Mouse (Mus musculus) v-Abl transformed pro-B cells (cell line): ENCODE results near the gene Foxr1.
"Not testable (repeated sequence)": the region's sequence is repeated elsewhere in the genome, so short reads cannot be mapped to it uniquely, and the experiment has no call there.

Experiments
- in situ Hi-C, 2 experiments: fragments of 400-800 bp; cut with MboI; formaldehyde crosslinking; loops; one replicate each; pipeline ENCODE4 v1.15.1; 2025; ENCODE audit not compliant: unreplicated experiment in 2 of 2

The Foxr1 gene

DNA sequence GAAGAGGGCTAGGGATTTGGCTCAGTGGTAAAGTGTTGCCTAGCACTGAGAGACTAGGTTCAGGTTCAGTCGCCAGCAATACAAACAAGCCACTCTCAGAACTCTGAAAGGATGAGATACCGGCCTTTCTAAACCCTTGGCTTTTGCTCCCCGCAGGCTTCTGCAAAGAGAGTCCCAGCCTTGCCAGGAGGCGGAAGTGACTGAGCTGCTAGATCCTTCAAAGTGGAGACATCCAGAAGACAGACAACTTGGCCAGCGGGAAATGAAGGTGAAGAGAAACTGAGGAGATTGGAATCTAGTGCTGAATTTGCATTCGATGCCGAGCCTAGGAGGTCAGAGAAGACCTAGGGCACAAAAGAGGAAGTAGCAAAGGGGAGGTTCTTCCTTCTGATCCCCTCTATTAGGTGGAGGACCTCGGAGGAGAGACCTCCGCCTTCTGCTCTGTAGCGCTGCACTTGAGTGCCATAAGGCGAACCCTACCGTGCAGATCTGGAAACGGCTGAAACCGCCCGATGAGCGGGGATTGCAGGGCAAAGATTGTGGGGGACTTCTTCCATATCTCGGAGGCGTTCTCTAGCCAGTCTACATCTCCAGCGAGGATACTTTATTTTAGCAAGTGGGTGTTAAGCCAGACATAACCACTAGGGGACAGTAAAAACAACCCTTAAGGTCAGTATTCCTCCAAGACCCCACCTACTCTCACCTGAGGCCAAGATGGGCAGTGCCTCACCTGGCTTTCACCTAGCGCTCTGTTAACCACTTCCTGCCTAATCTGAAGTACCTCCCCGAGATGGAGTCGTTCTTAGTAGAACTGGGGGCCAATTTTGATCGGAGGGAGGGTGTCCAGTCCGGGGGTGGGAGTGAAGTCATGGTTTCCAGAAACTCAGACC, 36.6 kb upstream of the Foxr1 start:
- in situ Hi-C loops: loop anchor here in 1 of 2 experiments (5.0 kb wide), 1 partner anchor 170 kb away; no protein-coding TSS in a partner anchor

DNA sequence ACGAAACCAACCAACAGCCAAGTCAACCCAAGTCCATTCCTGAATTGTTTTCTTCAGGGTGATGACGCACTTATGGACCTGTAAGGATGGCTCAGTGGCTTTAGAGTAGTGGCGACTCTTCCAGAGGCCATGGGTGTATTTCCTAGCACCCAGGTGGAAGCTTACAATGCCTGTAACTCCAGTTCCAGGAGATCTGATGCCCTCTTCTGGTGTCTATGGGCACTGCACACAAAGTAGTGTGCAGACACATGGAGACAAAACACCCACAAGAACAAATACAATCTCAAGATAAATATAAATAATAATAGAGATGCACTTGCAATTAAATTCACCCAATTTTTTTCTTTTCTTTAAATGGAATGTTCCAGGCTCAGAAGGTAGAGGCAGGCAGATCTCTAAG, 35.0 kb upstream of the Foxr1 start:
- in situ Hi-C loops: loop anchor here in 1 of 2 experiments (5.0 kb wide), 1 partner anchor 171 kb away; no protein-coding TSS in a partner anchor

DNA sequence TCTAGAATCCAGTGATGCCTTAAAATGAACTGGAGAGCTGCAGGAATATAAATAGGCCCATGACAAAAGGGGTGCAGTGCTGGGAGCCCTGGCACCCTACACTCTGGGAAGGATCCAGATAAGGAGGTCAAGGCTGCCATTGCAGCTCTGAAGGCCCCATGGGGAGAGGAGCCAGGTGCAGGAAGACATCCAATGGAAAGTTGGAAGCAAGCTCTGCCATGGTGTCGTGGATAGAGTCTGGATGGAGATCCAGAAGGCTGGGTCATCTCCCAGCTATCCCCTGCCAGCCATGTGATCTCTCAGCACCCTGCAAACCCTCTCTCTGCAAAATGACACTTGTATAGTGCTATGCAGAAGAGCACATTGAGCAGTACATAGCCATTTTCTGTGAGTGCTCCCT, 33.4 kb upstream of the Foxr1 start:
- in situ Hi-C loops: loop anchor here (25.0 kb wide), 2 partner anchors 488 to 938 kb away; partner anchors contain the start of gene Ube4a (in 1 of the 2)

DNA sequence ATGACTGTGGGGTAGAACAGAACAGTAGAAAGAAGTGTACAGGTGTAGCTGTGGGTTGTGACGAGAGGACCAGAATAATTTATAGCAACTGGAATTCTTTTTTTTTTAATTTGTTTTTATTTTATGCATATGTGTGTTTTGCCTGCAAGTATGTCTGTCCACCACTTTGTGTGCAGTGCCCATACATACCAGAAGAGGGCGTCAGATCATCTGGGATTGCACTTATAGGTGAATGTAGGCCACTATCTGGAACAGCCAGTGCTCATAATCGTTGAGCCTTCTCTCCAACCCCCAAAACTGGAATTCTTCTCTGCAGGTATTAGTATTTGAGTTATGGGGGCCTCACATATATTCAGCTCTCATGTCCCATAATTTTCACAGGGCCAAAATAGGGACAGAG, 32.2 kb upstream of the Foxr1 start:
- in situ Hi-C loops: loop anchor here (25.0 kb wide), 2 partner anchors 489 to 939 kb away; partner anchors contain the start of gene Ube4a (in 1 of the 2)

DNA sequence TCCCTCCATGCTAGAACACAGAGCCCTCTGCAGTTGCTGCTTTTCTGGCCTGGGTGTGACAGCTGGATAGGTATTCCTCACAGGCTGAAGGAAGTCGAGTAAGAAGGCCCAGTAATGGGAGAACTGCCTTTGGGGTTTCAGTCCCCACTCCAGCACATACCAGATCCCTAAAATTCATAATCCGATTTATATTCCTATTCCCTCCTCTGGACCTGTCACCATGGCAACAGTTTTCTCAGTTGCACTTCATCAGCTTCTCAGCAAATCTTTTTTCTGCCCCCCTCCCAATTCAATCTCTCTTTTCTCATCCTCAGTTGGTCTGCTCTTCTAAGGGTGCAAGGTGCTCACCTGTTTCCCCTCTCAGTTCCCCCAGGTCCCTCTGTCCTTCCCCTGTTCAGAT, 27.9 kb upstream of the Foxr1 start:
- in situ Hi-C loops: loop anchor here (25.0 kb wide), 2 partner anchors 494 to 944 kb away; partner anchors contain the start of gene Ube4a (in 1 of the 2)

DNA sequence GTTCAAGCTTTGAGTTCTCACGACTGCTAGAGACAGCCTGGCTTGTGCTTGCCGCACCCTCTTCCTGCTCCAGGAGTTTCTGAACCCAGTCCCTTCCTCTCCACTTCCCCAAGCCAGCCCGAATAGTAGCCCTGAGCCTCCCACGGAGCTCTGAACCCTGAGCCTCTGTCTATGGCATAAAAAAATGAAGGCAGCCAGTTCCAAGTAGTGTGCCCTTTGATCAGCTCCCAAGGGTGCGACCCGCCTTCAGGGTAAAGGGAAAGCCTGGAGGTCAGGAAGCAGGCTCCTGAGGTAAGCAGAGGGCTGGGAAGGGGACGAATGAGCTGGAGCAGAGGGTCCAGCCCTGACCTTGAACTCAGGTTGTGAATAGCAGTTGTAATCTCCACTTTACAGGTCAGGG, 27.3 kb upstream of the Foxr1 start:
- in situ Hi-C loops: loop anchor here (25.0 kb wide), 2 partner anchors 494 to 944 kb away; partner anchors contain the start of gene Ube4a (in 1 of the 2)

DNA sequence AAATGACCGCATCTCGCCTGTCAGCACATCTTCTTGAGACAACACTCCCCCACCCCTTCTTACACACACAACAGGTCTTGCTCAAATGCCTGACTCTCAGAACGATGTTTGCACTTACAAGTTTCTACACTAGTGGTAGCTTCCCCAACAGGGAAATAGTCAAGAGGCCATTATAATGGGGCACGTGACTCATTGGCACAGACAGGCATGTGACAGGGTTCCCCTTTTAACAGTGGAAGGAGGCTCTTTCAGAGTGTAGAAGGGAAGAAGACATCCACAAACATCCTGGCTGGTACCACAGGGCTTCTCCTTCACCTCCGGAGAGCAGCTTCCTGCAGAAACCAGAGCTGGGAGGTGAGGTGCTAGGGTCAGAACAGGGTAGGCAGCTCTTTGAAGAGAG, 21.0 kb upstream of the Foxr1 start:
- in situ Hi-C loops: loop anchor here (25.0 kb wide), 2 partner anchors 500 to 950 kb away; partner anchors contain the start of gene Ube4a (in 1 of the 2)

DNA sequence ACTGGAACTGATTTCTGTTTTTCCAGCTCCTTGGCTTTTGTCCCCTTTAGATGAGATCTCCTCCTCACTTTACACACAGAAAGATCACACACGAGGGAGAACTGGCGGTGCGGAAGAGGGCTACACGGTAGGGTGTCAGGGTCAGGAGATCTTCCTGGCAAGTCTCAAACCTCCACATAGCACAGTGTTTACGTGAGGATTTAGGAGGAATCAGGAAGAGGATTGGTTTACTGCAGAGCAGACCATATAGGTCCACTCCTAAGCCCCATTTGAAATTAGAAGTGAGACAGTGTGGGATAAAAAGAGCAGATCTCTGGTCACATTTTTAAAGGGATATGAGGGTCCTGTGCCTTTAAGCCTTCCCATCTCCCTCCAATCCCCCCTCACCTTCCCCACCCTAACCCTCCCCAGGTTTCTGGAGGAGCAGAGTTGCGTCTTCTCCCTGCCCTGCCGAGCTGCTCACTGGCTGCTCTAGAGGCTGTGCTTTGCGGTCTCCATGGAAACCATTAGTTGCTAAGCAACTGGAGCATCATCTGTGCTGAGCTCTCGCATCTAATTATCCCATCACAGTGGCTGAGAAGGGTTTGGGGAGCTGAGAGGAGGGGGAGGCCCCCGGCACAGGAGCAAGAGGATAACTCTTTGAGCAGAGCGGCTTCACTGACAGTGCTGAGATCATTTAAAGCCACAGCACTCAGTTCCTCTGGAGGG, 16.3 kb upstream of the Foxr1 start:
- in situ Hi-C loops: loop anchor here (5.0 to 25.0 kb wide), 4 partner anchors 45 to 955 kb away; partner anchors contain the start of gene Ube4a (in 1 of the 2)

DNA sequence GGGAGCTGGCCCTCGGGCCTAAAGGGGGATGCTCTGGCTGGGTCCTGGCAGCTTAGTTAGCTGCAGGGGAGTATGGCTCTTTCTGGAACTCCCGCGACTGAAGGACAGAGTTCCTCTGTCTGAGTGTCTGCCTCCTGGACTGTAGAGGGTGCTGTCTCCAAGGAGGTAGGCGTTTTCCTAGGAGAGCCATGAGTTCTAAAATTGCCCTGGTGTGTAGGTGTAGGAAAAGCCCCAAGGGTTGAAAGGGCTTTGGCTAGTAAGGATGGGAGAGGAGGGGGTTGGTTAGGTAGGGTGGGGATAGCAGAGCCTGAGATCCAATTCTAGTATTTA, 13.9 kb upstream of the Foxr1 start, which contains the start of gene Upk2:
Gene Upk2 (minus strand): TSS at position 86 of the 330 bp plus-strand sequence.
- in situ Hi-C loops: loop anchor here (5.0 to 25.0 kb wide), 5 partner anchors 47 to 957 kb away; partner anchors contain the start of gene Ube4a (in 1 of the 2)

DNA sequence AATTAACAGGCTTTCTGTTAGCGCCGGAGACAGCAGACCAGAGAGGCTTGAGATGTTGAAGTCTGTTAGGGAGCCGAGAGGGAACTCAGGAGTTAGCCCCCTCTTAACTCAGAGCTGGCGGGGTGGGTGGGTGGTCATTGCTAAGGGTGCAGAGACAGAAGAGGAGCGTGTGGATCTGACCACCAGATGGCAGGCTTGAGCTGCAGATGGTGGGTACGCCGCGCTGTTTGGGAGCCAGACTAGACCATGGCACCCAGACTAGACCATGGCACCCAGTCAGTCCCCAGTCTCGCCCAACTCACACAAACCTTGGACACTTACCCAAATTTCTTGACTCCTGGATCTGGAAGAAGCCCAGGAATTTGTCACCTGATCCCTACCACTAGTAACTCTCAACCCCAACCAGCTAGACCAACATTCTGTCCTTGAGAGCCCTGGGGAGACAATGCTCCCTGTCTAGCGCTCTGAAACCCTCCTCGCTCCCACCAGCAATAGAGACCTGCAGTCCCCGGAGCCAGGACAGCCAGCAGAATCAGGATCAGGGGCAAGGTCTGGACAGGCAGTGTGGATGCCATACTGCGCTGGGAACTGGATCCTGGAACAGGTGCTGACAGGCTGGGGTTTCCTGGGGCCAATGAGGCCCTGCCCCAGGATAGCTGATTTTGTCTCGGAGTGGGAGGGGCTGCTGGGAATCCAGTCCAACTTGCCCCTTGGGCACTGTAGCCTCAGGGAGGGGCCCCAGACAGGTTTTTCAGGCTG, 13.4 kb upstream of the Foxr1 start:
- in situ Hi-C loops: loop anchor here (5.0 to 25.0 kb wide), 5 partner anchors 48 to 958 kb away; partner anchors contain the start of gene Ube4a (in 1 of the 2)

DNA sequence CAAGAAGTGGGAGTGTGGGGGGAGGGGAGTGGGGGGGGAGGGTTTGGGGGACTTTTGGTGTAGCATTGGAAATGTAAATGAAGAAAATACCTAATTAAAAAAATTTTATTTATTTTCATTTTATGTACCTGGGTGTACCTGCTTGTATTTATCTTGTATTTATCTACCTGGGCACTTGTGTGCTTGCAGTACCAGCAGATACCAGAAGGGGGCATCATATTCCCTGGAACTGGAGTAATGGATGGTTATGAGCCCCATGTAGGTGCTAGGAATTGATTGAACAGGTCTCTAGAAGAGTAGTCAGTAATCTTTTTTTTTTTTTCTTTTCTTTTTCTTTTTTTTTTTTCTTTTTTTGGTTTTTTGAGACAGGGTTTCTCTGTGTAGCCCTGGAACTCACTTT, 9.5 kb upstream of the Foxr1 start:
- in situ Hi-C loops: loop anchor here (5.0 to 25.0 kb wide), 5 partner anchors 52 to 962 kb away; partner anchors contain the start of gene Ube4a (in 1 of the 2)

DNA sequence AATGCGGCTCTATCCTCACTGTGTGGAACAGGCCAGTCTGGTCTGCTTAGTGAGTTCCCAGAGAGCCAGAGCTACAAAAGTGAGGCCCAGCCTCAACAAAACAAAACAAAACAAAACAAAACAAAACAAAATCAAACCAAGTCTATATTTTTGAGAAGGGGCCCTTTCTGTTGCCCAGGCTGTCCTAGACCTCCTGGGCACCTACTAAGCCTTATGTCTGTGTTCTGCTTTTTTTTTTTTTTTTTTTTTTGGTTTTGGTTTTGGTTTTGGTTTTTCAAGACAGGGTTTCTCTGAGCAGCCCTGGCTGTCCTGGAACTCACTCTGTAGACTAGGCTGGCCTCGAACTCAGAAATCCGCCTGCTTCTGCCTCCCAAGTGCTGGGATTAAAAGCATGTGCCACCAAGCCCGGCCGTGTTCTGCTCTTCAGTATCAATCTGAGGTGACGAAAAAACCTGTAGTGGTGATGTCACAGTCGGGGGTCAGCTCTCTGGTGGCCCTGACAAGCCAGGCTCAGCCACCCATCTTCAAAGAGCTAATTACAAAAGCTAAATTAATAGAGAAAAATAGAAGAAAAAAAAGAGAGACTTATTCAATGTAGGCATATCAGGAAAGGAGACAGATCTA, 3.6 kb upstream of the Foxr1 start:
- in situ Hi-C loops: not testable (repeated sequence)

DNA sequence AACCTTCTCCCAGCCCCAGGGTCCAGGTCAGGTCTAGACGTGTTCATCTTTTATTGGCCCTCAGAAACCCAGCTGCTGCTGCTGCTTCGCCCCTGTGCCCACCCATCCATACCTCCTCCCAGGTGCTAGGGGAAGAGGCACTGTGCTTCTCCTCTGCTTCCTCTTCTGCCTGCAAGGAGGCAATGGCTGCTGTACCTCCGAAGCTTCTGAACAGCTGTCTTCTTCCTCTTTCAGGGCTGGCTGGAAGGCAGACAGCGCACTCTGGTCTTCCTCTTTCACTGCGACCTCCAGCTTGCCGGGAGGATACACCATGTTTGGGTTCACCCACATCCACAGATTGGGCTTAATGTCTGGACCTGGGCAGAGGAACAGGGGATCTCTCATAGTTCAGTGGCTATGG, 5.2 kb downstream of the Foxr1 start:
- in situ Hi-C loops: no loop called here

DNA sequence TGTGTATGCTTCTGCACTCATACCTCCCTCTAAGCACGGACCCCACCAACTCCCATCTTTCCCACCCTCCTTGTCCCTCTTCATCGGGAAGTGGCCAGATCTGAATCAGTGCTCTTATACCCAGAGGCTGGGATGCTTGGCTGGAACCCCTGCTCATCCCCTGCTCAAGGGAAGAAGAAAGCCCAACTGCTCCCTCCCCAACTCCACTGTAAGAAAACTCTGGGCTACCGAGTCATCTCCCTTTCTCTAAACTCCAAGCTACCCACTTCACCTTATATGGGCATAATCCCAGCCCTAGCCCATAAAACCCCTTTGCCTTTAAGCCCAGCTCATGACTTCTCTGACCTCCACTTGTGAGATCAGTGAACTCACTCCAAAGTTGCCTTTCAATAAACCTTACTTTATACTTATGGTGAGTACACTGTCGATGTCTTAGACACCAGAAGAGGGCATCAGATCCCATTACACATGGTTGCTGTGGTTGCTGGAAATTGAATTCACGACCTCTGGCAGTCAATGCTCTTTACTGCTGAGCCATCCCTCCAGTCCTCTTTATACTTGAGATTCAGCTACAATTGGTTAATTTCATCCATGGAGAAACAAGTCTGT, 8.3 kb downstream of the Foxr1 start:
- in situ Hi-C loops: no loop called here

DNA sequence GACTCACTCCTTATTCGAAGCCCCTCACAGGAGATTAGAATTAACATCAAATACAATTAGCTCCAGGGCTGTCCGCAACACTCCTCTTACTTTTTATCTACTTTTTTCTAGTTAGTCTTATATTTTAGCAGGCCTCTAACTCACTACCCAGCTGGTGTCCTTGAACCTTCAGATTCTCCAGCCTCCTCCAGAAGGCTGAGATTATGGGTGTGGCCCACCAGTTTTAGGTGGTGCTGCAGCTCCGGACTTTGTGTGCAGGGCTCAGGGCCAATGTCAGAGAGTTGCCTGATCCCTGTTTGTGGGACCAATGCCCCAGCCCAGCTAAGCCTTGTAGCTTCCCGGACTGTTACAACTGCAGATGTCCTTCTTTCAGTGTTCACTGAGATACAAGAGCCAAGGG, 17.4 kb downstream of the Foxr1 start:
- in situ Hi-C loops: no loop called here

DNA sequence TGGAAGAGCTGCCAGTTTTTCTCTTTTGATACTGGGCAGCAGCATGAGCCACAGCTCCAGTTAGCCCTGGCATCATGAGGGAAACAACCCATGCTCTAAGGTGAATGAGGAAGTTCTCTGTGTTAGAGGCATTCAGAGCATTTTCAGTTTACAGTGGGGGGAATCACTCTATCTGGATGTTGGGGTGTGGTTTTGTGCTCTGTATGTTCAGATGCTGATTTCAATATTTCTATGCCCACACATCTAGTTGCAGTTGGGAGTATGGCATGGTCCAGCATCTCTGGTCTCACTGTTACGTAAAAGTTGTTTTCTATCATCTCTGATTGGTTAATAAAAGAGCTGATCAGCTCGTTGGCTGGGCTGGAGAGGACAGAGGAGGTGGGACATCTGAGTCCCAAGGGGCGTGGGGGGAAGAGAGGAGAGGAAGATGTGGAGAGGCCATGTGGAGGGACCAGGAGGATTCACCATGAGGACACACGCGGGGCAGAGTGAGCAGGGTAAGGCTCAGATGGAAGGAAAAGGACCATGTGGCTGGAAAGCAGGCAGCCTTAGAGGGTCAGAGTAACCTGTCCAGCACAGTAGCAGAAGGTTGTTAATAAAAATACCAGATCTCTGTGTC, 20.5 kb downstream of the Foxr1 start:
- in situ Hi-C loops: no loop called here

DNA sequence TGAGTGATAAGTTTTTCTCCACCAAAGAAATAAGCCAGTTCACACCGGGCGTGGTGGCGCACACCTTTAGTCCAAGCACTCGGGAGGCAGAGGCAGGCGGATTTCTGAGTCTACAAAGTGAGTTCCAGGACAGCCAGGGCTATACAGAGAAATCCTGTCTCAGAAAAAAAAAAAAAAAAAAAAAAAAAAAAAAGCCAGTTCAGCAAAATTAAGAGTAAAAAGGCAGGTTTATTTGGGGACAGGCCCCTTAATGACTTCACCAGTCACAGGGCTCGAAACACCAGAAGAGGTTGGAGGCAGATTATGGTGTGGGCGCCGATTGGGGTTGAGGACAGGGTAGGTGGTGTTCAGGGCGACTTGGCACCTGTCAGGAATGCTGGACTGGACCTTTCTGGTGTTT, 21.2 kb downstream of the Foxr1 start:
- in situ Hi-C loops: not testable (repeated sequence)

DNA sequence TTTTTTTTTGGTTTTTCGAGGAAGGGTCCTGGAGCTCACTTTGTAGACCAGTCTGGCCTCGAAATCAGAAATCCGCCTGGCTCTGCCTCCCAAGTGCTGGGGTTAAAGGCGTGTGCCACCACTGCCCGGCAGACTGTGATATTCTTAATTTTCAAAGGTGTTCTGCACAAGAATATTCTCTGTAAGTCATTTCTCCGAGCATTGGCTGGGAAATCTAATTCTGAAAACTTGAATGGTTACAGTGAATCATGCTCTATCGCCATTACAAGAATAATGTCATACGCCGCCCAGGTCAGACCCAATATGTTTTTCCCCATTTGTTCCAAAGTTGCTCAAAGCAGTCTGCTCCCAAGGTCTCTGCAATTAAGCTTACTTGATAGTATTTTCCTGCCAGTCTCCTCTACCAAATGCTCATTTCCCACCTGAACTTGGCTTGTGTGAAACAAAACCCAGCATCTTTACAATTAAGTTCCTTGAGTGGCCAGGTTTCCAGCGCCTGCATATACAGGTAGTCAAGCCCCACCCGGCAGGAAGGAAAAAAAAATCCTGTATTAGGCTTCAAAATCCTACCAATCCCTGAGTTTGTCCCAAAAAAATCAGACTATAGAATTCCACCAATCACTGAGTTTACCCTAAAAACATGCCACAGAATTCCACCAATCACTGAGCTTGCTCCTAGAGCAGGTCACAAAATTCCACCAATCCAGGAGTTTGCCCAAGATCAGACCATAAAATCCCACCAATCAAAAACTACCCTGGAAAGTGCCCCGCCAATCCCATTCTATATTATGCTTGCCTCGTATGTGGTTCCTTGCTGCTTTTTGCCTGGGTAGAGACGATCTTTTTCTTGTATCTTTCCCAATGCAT, 22.2 kb downstream of the Foxr1 start, which contains the start of gene Ccdc84:
Gene Ccdc84 (minus strand): TSS at position 51 of the 867 bp plus-strand sequence.
- in situ Hi-C loops: no loop called here
